9 mouse cellular contexts compared by ENCODE assay signal in genomic region chr14:43697621-43698020, GRCm38 (mm10). TPM values are rescaled to one million over a fixed set of nuclear protein-coding genes. Genes with fewer than 3 reads are reported as not detected.
A peak's percentile ranks its signal among the peaks of the same experiment; 100 is the strongest.
DNase-seq lines count a peak whose midpoint lies in the region; ATAC-seq and TF ChIP-seq lines count a peak whose summit lies in the region.
"Not testable (repeated sequence)": the region's sequence is repeated elsewhere in the genome, so short reads cannot be mapped to it uniquely, and the experiment has no call there.
"Had no signal": no experiment of that assay in that cellular context is flagged by ENCODE, and none has a peak within 500 bp of the region (broad histone marks: within the 10 kb centered on the region; RNA-seq: fewer than 3 reads in every experiment).

Gm7324 (plus strand) TSS chr14:43697828.

- TF ChIP-seq CTCF in CH12.LX (conservative IDR thresholded peaks at IDR 0.05 in 1 of 2, IDR thresholded peaks at IDR 0.05 in 1 of 2; ENCODE audit: low read depth in 2 of 2, low read length in 2 of 2); ES-Bruce4 (IDR thresholded peaks at IDR 0.05; ENCODE audit: low read depth, low read length); MEL (IDR thresholded peaks at IDR 0.05 in 2 of 3, conservative IDR thresholded peaks at IDR 0.05 in 1 of 3; ENCODE audit: control insufficient read depth in 1 of 3, insufficient read depth in 1 of 3, low read depth in 2 of 3, low read length in 3 of 3, poor library complexity in 1 of 3, severe bottlenecking in 1 of 3); olfactory bulb, adult 2 months (IDR thresholded peaks at IDR 0.05; ENCODE audit: insufficient read depth, low read depth, low read length); testis, adult 2 months (IDR thresholded peaks at IDR 0.05; ENCODE audit: control insufficient read depth, insufficient read depth, insufficient replicate concordance, low read depth, low read length): not testable (repeated sequence)

- H3K27me3 ChIP-seq in CH12.LX (replicated peaks); ES-Bruce4 (ENCODE audit: control insufficient read depth, insufficient read depth, low read length, poor library complexity, severe bottlenecking); MEL (ENCODE audit: control insufficient read depth in 1 of 2, insufficient read depth in 2 of 2, low read length in 2 of 2); testis, adult 2 months (ENCODE audit: control insufficient read depth, insufficient read depth, low read length): not testable (repeated sequence)

- not testable (repeated sequence) for TF ChIP-seq POLR2A in CH12.LX (IDR thresholded peaks at IDR 0.05; ENCODE audit: low read depth, low read length); ES-Bruce4 (IDR thresholded peaks at IDR 0.05; ENCODE audit: insufficient read depth, low read length); MEL (IDR thresholded peaks at IDR 0.05; ENCODE audit: control insufficient read depth in 1 of 2, insufficient read depth in 1 of 2, low read depth in 1 of 2, low read length in 2 of 2, poor library complexity in 1 of 2); olfactory bulb, adult 2 months (IDR thresholded peaks at IDR 0.05; ENCODE audit: insufficient read depth, low read depth, low read length); testis, adult 2 months (IDR thresholded peaks at IDR 0.05; ENCODE audit: control insufficient read depth, low read depth, low read length)

- H3K79me2 ChIP-seq in CH12.LX (replicated peaks; ENCODE audit: control insufficient read depth, extremely low read depth, insufficient read depth, poor library complexity, severe bottlenecking); MEL (ENCODE audit: control insufficient read depth, insufficient read depth, low read length, poor library complexity): not testable (repeated sequence)

- 85% methylated on average over 4 of the region's 4 CpGs for WGBS in olfactory bulb, adult 2 months

- TF ChIP-seq EP300 in CH12.LX (IDR thresholded peaks at IDR 0.05; ENCODE audit: low read length); ES-Bruce4 (IDR thresholded peaks at IDR 0.05; ENCODE audit: insufficient read depth, low read depth, low read length); MEL (IDR thresholded peaks at IDR 0.05; ENCODE audit: low read depth in 1 of 2, low read length in 2 of 2): not testable (repeated sequence)

- H3K4me1 ChIP-seq in CH12.LX (ENCODE audit: control insufficient read depth in 1 of 2, insufficient read depth in 2 of 2); ES-Bruce4 (ENCODE audit: control insufficient read depth, insufficient read depth, low read length); MEL (ENCODE audit: control insufficient read depth in 1 of 2, insufficient read depth in 2 of 2, low read length in 2 of 2); olfactory bulb, adult 2 months (ENCODE audit: control insufficient read depth, insufficient read depth, low read length); testis, adult 2 months (ENCODE audit: control insufficient read depth, insufficient read depth, low read length): not testable (repeated sequence)

- ATAC-seq in common myeloid progenitor, adult 5-6 weeks (replicated peaks; ENCODE audit: low read depth, poor library complexity, severe bottlenecking): not testable (repeated sequence)

- in situ Hi-C loops in CH12.LX (cut with MboI; ENCODE audit: low pct_ligation_motif_present, low pct_unique_long_range_greater_than_20kb, low sequenced_read_pairs): not testable (repeated sequence)

- dilution Hi-C loops in CH12.LX (cut with MboI; ENCODE audit: extremely low pct_ligation_motif_present, extremely low pct_unique_long_range_greater_than_20kb, low sequenced_read_pairs): not testable (repeated sequence)

- H3K4me2 ChIP-seq in CH12.LX (ENCODE audit: insufficient read depth, low read depth, poor library complexity, severe bottlenecking): not testable (repeated sequence)

- H3K27ac ChIP-seq in CH12.LX (ENCODE audit: insufficient read depth, low read depth); ES-Bruce4 (ENCODE audit: insufficient read depth, low read length); MEL (ENCODE audit: control insufficient read depth, low read depth, low read length); olfactory bulb, adult 2 months (ENCODE audit: insufficient read depth, low read depth, low read length); testis, adult 2 months (ENCODE audit: control insufficient read depth, insufficient read depth, low read depth, low read length): not testable (repeated sequence)

- TF ChIP-seq RAD21 in CH12.LX (IDR thresholded peaks at IDR 0.05; ENCODE audit: low read depth, low read length); MEL (IDR thresholded peaks at IDR 0.05; ENCODE audit: low read depth, low read length): not testable (repeated sequence)

- H3K4me3 ChIP-seq in CH12.LX (replicated peaks in 1 of 3; ENCODE audit: low read depth in 2 of 3, low read length in 2 of 3, poor library complexity in 1 of 3) (peak within 1 kb of the TSS; percentile 38 to 44 (median 44)), MEL (ENCODE audit: control insufficient read depth in 1 of 2, insufficient read depth in 1 of 2, low read depth in 2 of 2, low read length in 2 of 2) (peak within 1 kb of the TSS in 1 of 2 experiments; percentile 53; a peak in 3 of 4 replicates)
- not testable (repeated sequence) for H3K4me3 ChIP-seq in ES-Bruce4 (ENCODE audit: low read depth, low read length); olfactory bulb, adult 2 months (ENCODE audit: insufficient read depth, low read depth, low read length)
- peak within 1 kb of the TSS; percentile 53 for H3K4me3 ChIP-seq in testis, adult 2 months (ENCODE audit: control insufficient read depth, low read depth, low read length)

- peak; percentile 61 for DNase-seq in 3134 (ENCODE audit: extremely low read depth, insufficient read length, low spot score)
- DNase-seq in 3T3-L1 (ENCODE audit: low read depth, low spot score): peak; percentile 35
- DNase-seq in CH12.LX (ENCODE audit: extremely low read depth): peak; percentile 53
- DNase-seq in MEL (ENCODE audit: low read depth, low spot score): peak; percentile 41

- not testable (repeated sequence) for H3K36me3 ChIP-seq in CH12.LX (replicated peaks in 1 of 2; ENCODE audit: control insufficient read depth in 1 of 2, insufficient read depth in 1 of 2, low read length in 1 of 2); ES-Bruce4 (ENCODE audit: control insufficient read depth, insufficient read depth, low read length, poor library complexity, severe bottlenecking); MEL (ENCODE audit: control insufficient read depth in 1 of 2, insufficient read depth in 2 of 2, low read length in 2 of 2); testis, adult 2 months (ENCODE audit: control insufficient read depth, insufficient read depth, low read length)

- H3K9me3 ChIP-seq in CH12.LX (replicated peaks; ENCODE audit: low read length); ES-Bruce4 (replicated peaks; ENCODE audit: control insufficient read depth, insufficient read depth, low read length, poor library complexity, severe bottlenecking); MEL (replicated peaks; ENCODE audit: insufficient read depth, low read length): not testable (repeated sequence)

- H3K9ac ChIP-seq in CH12.LX (ENCODE audit: insufficient read depth, low read depth); ES-Bruce4 (ENCODE audit: low read depth, poor library complexity, severe bottlenecking); MEL (ENCODE audit: control insufficient read depth, low read depth, low read length, poor library complexity, severe bottlenecking): not testable (repeated sequence)

TF ChIP-seq in CH12.LX, 34 proteins besides CTCF, POLR2A, EP300 and RAD21:
- TF ChIP-seq HCFC1 (IDR thresholded peaks at IDR 0.05; ENCODE audit: low read depth, low read length): peak; percentile 54
- TF ChIP-seq TBP (conservative IDR thresholded peaks at IDR 0.05; ENCODE audit: low read depth, low read length): 0 out of 2 replicates have a peak, but pooled peaks have one; percentile 42
- TF ChIP-seq ELF1 (IDR thresholded peaks at IDR 0.05; ENCODE audit: low read depth, low read length): peak; percentile 46; the same call in 1 of the 2 replicates

TF ChIP-seq in MEL, 35 proteins besides CTCF, POLR2A, EP300 and RAD21:
- TF ChIP-seq HCFC1 (IDR thresholded peaks at IDR 0.05; ENCODE audit: low read depth, low read length): 0 out of 2 replicates have a peak, but pooled peaks have one; percentile 42

RNA-seq across cellular contexts. Expression of gene Gm7324, which starts in this region (rescaled TPM):
- total RNA-seq in CH12.LX (2012; rRNA removed): 6.1 and 7.9 TPM in 2 replicates
- total RNA-seq in CH12.LX (2014; rRNA removed): 22.6 and 27.0 TPM in 2 replicates
- polyA plus RNA-seq in CH12.LX (2012; ENCODE audit: insufficient read length, low read depth): 16.7 and 23.2 TPM in 2 replicates
- 31.7 and 35.6 TPM in 2 replicates for polyA plus RNA-seq in ES-Bruce4 (2011; ENCODE audit: insufficient read depth, insufficient read length, low read depth, missing spikeins)
- 6.6 and 9.2 TPM in 2 replicates for total RNA-seq in MEL (2012; rRNA removed)
- polyA plus RNA-seq in MEL (2012; ENCODE audit: insufficient read depth in 1 of 2, insufficient read length in 2 of 2, low read depth in 1 of 2, low replicate concordance in 2 of 2, missing spikeins in 1 of 2): 1 to 10 TPM in 1 of 2 experiments, not detected in 1; 3.1 TPM
- 18.5 and 19.1 TPM in 2 replicates for total RNA-seq in common myeloid progenitor, adult 5-6 weeks (2017)
- not detected in 2 replicates for polyA plus RNA-seq in olfactory bulb, adult 2 months (2012; ENCODE audit: insufficient read depth, insufficient read length, low replicate concordance, missing spikeins)
- polyA plus RNA-seq in testis, adult 2 months (2012; rRNA removed): 2.7 and 4.1 TPM in 2 replicates
- polyA plus RNA-seq: adrenal gland, adult 2 months had no signal
